Mouse (Mus musculus): Measurements from ENCODE around the gene Mrpl32. TPM values are rescaled to one million over a fixed set of nuclear protein-coding genes. Genes with fewer than 3 reads are reported as not detected.

The Mrpl32 gene
- polyA plus RNA-seq, 1 experiment from 2014 or later, result 115 TPM

- Histone ChIP-seq H3K4me3 (replicated peaks; ENCODE audit: low read length) (no peak overlapping the region), H3K4me1 (ENCODE audit: control insufficient read depth, insufficient read depth, low read length) (no peaks in the 10 kb centered on the region), H3K27ac (ENCODE audit: low read length) (no peak overlapping the region), H3K27me3 (ENCODE audit: control insufficient read depth, insufficient read depth, low read length) (no peaks in the 10 kb centered on the region), H3K4me2 (ENCODE audit: low read depth, low read length) (no peak overlapping the region), H3K9ac (ENCODE audit: low read length) (no peak overlapping the region), H3K9me3 (replicated peaks; ENCODE audit: control insufficient read depth, low read length) (no peaks in the 10 kb centered on the region), H3K36me3 (ENCODE audit: control insufficient read depth, insufficient read depth, low read length) (no peaks in the 10 kb centered on the region)
- no peak for ATAC-seq (ENCODE audit: insufficient read depth, low FRiP score)
- 77% methylated on average over 3 of the region's 3 CpGs for WGBS
Measured at GRCm38 (mm10) chr13:14580392-14580791, 32.6 kb downstream of the Mrpl32 start.

- no peak overlapping the region for H3K27ac ChIP-seq (ENCODE audit: low read length)
- no peaks in the 10 kb centered on the region for H3K36me3 ChIP-seq (ENCODE audit: control insufficient read depth, insufficient read depth, low read length)
- no peaks in the 10 kb centered on the region for H3K9me3 ChIP-seq (replicated peaks; ENCODE audit: control insufficient read depth, low read length)
- H3K4me1 ChIP-seq (ENCODE audit: control insufficient read depth, insufficient read depth, low read length), result no peaks in the 10 kb centered on the region
- no peak overlapping the region for H3K9ac ChIP-seq (ENCODE audit: low read length)
- H3K4me2 ChIP-seq (ENCODE audit: low read depth, low read length), result no peak overlapping the region
- no peak for ATAC-seq (ENCODE audit: insufficient read depth, low FRiP score)
- H3K27me3 ChIP-seq (ENCODE audit: control insufficient read depth, insufficient read depth, low read length), result no peaks in the 10 kb centered on the region
- no peak overlapping the region for H3K4me3 ChIP-seq (replicated peaks; ENCODE audit: low read length)
Measured at GRCm38 (mm10) chr13:14574128-14574527, 38.8 kb downstream of the Mrpl32 start.

GRCm38 (mm10) chr13:14561336-14561735, 51.6 kb downstream of the Mrpl32 start:
- Histone ChIP-seq H3K36me3 (ENCODE audit: control insufficient read depth, insufficient read depth, low read length) (no peaks in the 10 kb centered on the region), H3K9ac (ENCODE audit: low read length) (no peak overlapping the region), H3K27ac (ENCODE audit: low read length) (no peak overlapping the region), H3K4me1 (ENCODE audit: control insufficient read depth, insufficient read depth, low read length) (no peaks in the 10 kb centered on the region), H3K4me2 (ENCODE audit: low read depth, low read length) (no peak overlapping the region), H3K27me3 (ENCODE audit: control insufficient read depth, insufficient read depth, low read length) (no peaks in the 10 kb centered on the region), H3K9me3 (replicated peaks; ENCODE audit: control insufficient read depth, low read length) (no peaks in the 10 kb centered on the region), H3K4me3 (replicated peaks; ENCODE audit: low read length) (no peak overlapping the region)
- 90% methylated on average over 1 of the region's 1 CpGs for WGBS
- no peak for ATAC-seq (ENCODE audit: insufficient read depth, low FRiP score)

Other genes starting within 250 kb of the Mrpl32 start
- 1.0 and 1.3 TPM in 2 replicates for gene Hecw1, start 89.9 kb downstream of the Mrpl32 start, polyA plus RNA-seq (2015; fragmentation: Nextera tagmentation; extraction: Ambion mirVana)
- 173 and 188 TPM in 2 replicates for gene Psma2, start 75 bp upstream of the Mrpl32 start, polyA plus RNA-seq (2015; fragmentation: Nextera tagmentation; extraction: Ambion mirVana)
- gene AW209491, start 17.0 kb upstream of the Mrpl32 start, polyA plus RNA-seq (2015; fragmentation: Nextera tagmentation; extraction: Ambion mirVana), result 27.5 TPM in 2 replicates

Measured in stomach, embryonic 16.5 days (tissue).